Mouse (Mus musculus): ENCODE results near the gene Ube4a. TPM values are rescaled to one million over a fixed set of nuclear protein-coding genes. Genes with fewer than 3 reads are reported as not detected.

Ube4a gene
- polyA plus RNA-seq, 2 experiments: 7.6 to 11.6 TPM

- H3K4me1 ChIP-seq (replicated peaks; ENCODE audit: control insufficient read depth in 2 of 2, insufficient read depth in 2 of 2, low read length in 1 of 2): no peaks in the 10 kb centered on the region
- no peak for ATAC-seq (ENCODE audit: insufficient read depth)
- WGBS (ENCODE audit: insufficient replicate concordance): 63% methylated on average over 19 of the region's 19 CpGs
- no peak within 1 kb of the TSS for H3K4me3 ChIP-seq (ENCODE audit: insufficient read depth in 1 of 2, low read depth in 2 of 2, low read length in 2 of 2)
- no peaks in the 10 kb centered on the region for H3K36me3 ChIP-seq (replicated peaks; ENCODE audit: control insufficient read depth, insufficient read depth, low read depth)
- no peak within 1 kb of the TSS for H3K27ac ChIP-seq
- no peak within 1 kb of the TSS for H3K9ac ChIP-seq (replicated peaks)
- no peak for DNase-seq (ENCODE audit: low read depth in 3 of 3, low spot score in 3 of 3)
- no peaks in the 10 kb centered on the region; the same call in 1 of the 2 replicates for H3K27me3 ChIP-seq (ENCODE audit: control insufficient read depth, insufficient read depth, low read length)
- TF ChIP-seq CTCF (IDR thresholded peaks at IDR 0.05; ENCODE audit: low read depth) (no peak), EP300 (IDR thresholded peaks at IDR 0.05; ENCODE audit: low read depth) (no peak)
- no peaks in the 10 kb centered on the region for H3K9me3 ChIP-seq (ENCODE audit: control insufficient read depth, low read length)
- H3K4me2 ChIP-seq (ENCODE audit: low read depth): no peak within 1 kb of the TSS
These were observed 44.0 kb upstream of the Ube4a start, which contains the start of gene Cd3e for GRCm38 (mm10) chr9:45009180-45010078. Cd3e (minus strand) TSS chr9:45009627.

GRCm38 (mm10) chr9:45008342-45008741, 42.9 kb upstream of the Ube4a start:
- WGBS (ENCODE audit: insufficient replicate concordance): 62% methylated on average over 4 of the region's 4 CpGs
- Histone ChIP-seq H3K36me3 (replicated peaks; ENCODE audit: control insufficient read depth, insufficient read depth, low read depth) (no peaks in the 10 kb centered on the region), H3K4me3 (ENCODE audit: insufficient read depth in 1 of 2, low read depth in 2 of 2, low read length in 2 of 2) (no peak overlapping the region), H3K4me2 (ENCODE audit: low read depth) (no peak overlapping the region), H3K4me1 (replicated peaks; ENCODE audit: control insufficient read depth in 2 of 2, insufficient read depth in 2 of 2, low read length in 1 of 2) (no peaks in the 10 kb centered on the region), H3K9ac (replicated peaks) (no peak overlapping the region), H3K27ac (no peak overlapping the region), H3K9me3 (ENCODE audit: control insufficient read depth, low read length) (no peaks in the 10 kb centered on the region), H3K27me3 (ENCODE audit: control insufficient read depth, insufficient read depth, low read length) (no peaks in the 10 kb centered on the region; the same call in 1 of the 2 replicates)
- no peak for ATAC-seq (ENCODE audit: insufficient read depth)
- TF ChIP-seq EP300 (IDR thresholded peaks at IDR 0.05; ENCODE audit: low read depth): no peak
- TF ChIP-seq CTCF (IDR thresholded peaks at IDR 0.05; ENCODE audit: low read depth): no peak
- no peak for DNase-seq (ENCODE audit: low read depth in 3 of 3, low spot score in 3 of 3)

- no peak overlapping the region for H3K9ac ChIP-seq (replicated peaks)
- no peaks in the 10 kb centered on the region for H3K36me3 ChIP-seq (replicated peaks; ENCODE audit: control insufficient read depth, insufficient read depth, low read depth)
- DNase-seq (ENCODE audit: low read depth in 3 of 3, low spot score in 3 of 3): no peak
- ATAC-seq (ENCODE audit: insufficient read depth): no peak
- no peaks in the 10 kb centered on the region for H3K9me3 ChIP-seq (ENCODE audit: control insufficient read depth, low read length)
- H3K27ac ChIP-seq: no peak overlapping the region
- H3K4me2 ChIP-seq (ENCODE audit: low read depth): no peak overlapping the region
- no peak overlapping the region for H3K4me3 ChIP-seq (ENCODE audit: insufficient read depth in 1 of 2, low read depth in 2 of 2, low read length in 2 of 2)
- TF ChIP-seq EP300 (IDR thresholded peaks at IDR 0.05; ENCODE audit: low read depth) (no peak), CTCF (IDR thresholded peaks at IDR 0.05; ENCODE audit: low read depth) (no peak)
- H3K4me1 ChIP-seq (replicated peaks; ENCODE audit: control insufficient read depth in 2 of 2, insufficient read depth in 2 of 2, low read length in 1 of 2): no peaks in the 10 kb centered on the region
- H3K27me3 ChIP-seq (ENCODE audit: control insufficient read depth, insufficient read depth, low read length): no peaks in the 10 kb centered on the region; the same call in 1 of the 2 replicates
- 51% methylated on average over 12 of the region's 12 CpGs for WGBS (ENCODE audit: insufficient replicate concordance)
These were observed 42.0 kb upstream of the Ube4a start for GRCm38 (mm10) chr9:45007404-45007803.

- DNase-seq (ENCODE audit: low read depth in 3 of 3, low spot score in 3 of 3): no peak
- no peak overlapping the region for H3K4me3 ChIP-seq (ENCODE audit: insufficient read depth in 1 of 2, low read depth in 2 of 2, low read length in 2 of 2)
- H3K9me3 ChIP-seq (ENCODE audit: control insufficient read depth, low read length): no peaks in the 10 kb centered on the region
- H3K36me3 ChIP-seq (replicated peaks; ENCODE audit: control insufficient read depth, insufficient read depth, low read depth): no peaks in the 10 kb centered on the region
- no peak overlapping the region for H3K9ac ChIP-seq (replicated peaks)
- H3K4me2 ChIP-seq (ENCODE audit: low read depth): no peak overlapping the region
- H3K27me3 ChIP-seq (ENCODE audit: control insufficient read depth, insufficient read depth, low read length): no peaks in the 10 kb centered on the region
- WGBS (ENCODE audit: insufficient replicate concordance): 57% methylated on average over 3 of the region's 3 CpGs
- H3K4me1 ChIP-seq (replicated peaks; ENCODE audit: control insufficient read depth in 2 of 2, insufficient read depth in 2 of 2, low read length in 1 of 2): no peaks in the 10 kb centered on the region
- no peak for ATAC-seq (ENCODE audit: insufficient read depth)
- TF ChIP-seq CTCF (IDR thresholded peaks at IDR 0.05; ENCODE audit: low read depth) (no peak), EP300 (IDR thresholded peaks at IDR 0.05; ENCODE audit: low read depth) (no peak)
- no peak overlapping the region for H3K27ac ChIP-seq
These were observed 34.8 kb upstream of the Ube4a start for GRCm38 (mm10) chr9:45000249-45000648.

- Histone ChIP-seq H3K27me3 (ENCODE audit: control insufficient read depth, insufficient read depth, low read length) (no peaks in the 10 kb centered on the region), H3K36me3 (replicated peaks; ENCODE audit: control insufficient read depth, insufficient read depth, low read depth) (no peaks in the 10 kb centered on the region), H3K9me3 (ENCODE audit: control insufficient read depth, low read length) (no peaks in the 10 kb centered on the region), H3K4me3 (ENCODE audit: insufficient read depth in 1 of 2, low read depth in 2 of 2, low read length in 2 of 2) (no peak overlapping the region), H3K9ac (replicated peaks) (no peak overlapping the region), H3K27ac (no peak overlapping the region), H3K4me1 (replicated peaks; ENCODE audit: control insufficient read depth in 2 of 2, insufficient read depth in 2 of 2, low read length in 1 of 2) (no peaks in the 10 kb centered on the region), H3K4me2 (ENCODE audit: low read depth) (no peak overlapping the region)
- whole genome bisulfite sequencing (ENCODE audit: insufficient replicate concordance): 70% methylated on average over 5 of the region's 5 CpGs
- no peak for ATAC-seq (ENCODE audit: insufficient read depth)
- TF ChIP-seq CTCF (IDR thresholded peaks at IDR 0.05; ENCODE audit: low read depth) (no peak), EP300 (IDR thresholded peaks at IDR 0.05; ENCODE audit: low read depth) (no peak)
- no peak for DNase-seq (ENCODE audit: low read depth in 3 of 3, low spot score in 3 of 3)
These were observed 34.4 kb upstream of the Ube4a start for GRCm38 (mm10) chr9:44999776-45000175.

Measured in liver, embryonic 14.5 days (tissue).